Mouse (Mus musculus) heart, embryonic 14.5 days (tissue): ENCODE measurements at regions not wholly inside any gene's neighbourhood (a gene's known extent, or its start where the extent isn't known, plus 50 kb on each side); places are given as distances from the start of the nearest gene placed in this dataset. TPM values are rescaled to one million over a fixed set of nuclear protein-coding genes. Genes with fewer than 3 reads are reported as not detected.

ENCODE experiments used
- ATAC-seq: fragments of 200-750 bp; cut with Nextera tagmentation; 2 replicates; pipeline ENCODE4 v1.8.0; 2017; ENCODE audit warnings: low read depth, moderate TSS enrichment; ENCODE audit not compliant: insufficient number of reproducible peaks, insufficient read depth, low FRiP score
- H3K27ac ChIP-seq, 2 experiments: fragments of 200-500 bp in 1 of 2; fragments of 300-500 bp in 1 of 2; sonication (generic) in 1 of 2; replicated peaks in 1 of 2; 2 replicates each; pipeline ENCODE4 v1.5.1; 2012 to 2014; ENCODE audit warnings: low read depth in 2 of 2, low read length in 2 of 2, control low read depth in 1 of 2, mild to moderate bottlenecking in 1 of 2, mixed read lengths in 1 of 2; ENCODE audit not compliant: control insufficient read depth in 1 of 2, insufficient read depth in 1 of 2
- H3K27me3 ChIP-seq: fragments of 300-500 bp; sonication (generic); 2 replicates; pipeline ENCODE4 v1.6.1; 2014; ENCODE audit warnings: mild to moderate bottlenecking, low read length, control low read depth; ENCODE audit not compliant: control insufficient read depth, insufficient read depth
- H3K36me3 ChIP-seq: fragments of 300-500 bp; sonication (generic); 2 replicates; pipeline ENCODE4 v1.6.1; 2014; ENCODE audit warnings: mild to moderate bottlenecking, control low read depth, low read length, mixed read lengths; ENCODE audit not compliant: control insufficient read depth, insufficient read depth
- H3K4me1 ChIP-seq, 2 experiments: fragments of 200-500 bp in 1 of 2; fragments of 300-500 bp in 1 of 2; sonication (generic) in 1 of 2; 2 replicates each; pipeline ENCODE4 v1.6.1; 2012 to 2014; ENCODE audit warnings: low read length in 2 of 2, control low read depth in 1 of 2, mixed read lengths in 1 of 2; ENCODE audit not compliant: control insufficient read depth in 2 of 2, insufficient read depth in 2 of 2
- H3K4me2 ChIP-seq: fragments of 300-500 bp; sonication (generic); 2 replicates; pipeline ENCODE4 v1.6.1; 2014; ENCODE audit warnings: mild to moderate bottlenecking, low read length
- H3K4me3 ChIP-seq, 2 experiments: fragments of 200-500 bp in 1 of 2; fragments of 300-500 bp in 1 of 2; sonication (generic) in 1 of 2; 2 replicates each; pipeline ENCODE4 v1.5.1; 2012 to 2014; ENCODE audit warnings: low read length in 2 of 2, mild to moderate bottlenecking in 2 of 2, control low read depth in 1 of 2, low read depth in 1 of 2, moderate library complexity in 1 of 2; ENCODE audit not compliant: control insufficient read depth in 1 of 2, insufficient read depth in 1 of 2
- H3K9ac ChIP-seq: fragments of 300-500 bp; sonication (generic); 2 replicates; pipeline ENCODE4 v1.6.1; 2014; ENCODE audit warnings: mild to moderate bottlenecking, low read length
- H3K9me3 ChIP-seq: fragments of 300-500 bp; sonication (generic); 2 replicates; pipeline ENCODE4 v1.6.1; 2016; ENCODE audit warnings: low read length, control low read depth; ENCODE audit not compliant: control insufficient read depth
- WGBS: fragments of 180-500 bp; shearing (Covaris S2); extraction: QIAGEN DNeasy Blood & Tissue Kit; methylation state at CpG from one replicate; pipeline ENCODE4 v1.1.7; 2014; 5-methylcytosine and 5-hydroxymethylcytosine counted together
- microRNA-seq: library from miRNA; unstranded; fragments of <30 nt; microRNA quantifications from one replicate; pipeline ENCODE4, GENCODE M21; 2016

DNA sequence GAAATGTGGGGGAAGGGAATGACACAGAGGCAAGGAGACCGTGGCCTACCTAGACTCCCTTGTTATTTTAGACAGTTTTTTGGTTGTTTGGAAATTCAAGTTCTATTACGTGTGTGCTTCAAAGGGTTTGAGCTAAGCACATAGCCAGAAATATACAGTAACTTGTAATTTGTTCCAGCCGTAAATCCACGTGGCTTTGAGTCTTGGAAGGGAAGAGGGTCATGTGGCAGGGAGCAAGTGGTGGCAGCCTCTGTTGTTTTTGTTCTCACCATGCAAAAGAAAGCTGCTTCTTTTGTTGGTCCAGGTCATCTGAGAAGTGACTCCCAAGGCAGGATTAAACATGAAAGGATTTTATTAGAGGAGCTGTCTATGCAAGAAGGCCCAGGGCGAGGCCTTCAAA, 153.1 kb downstream of the Snx13 start:
- WGBS, result 84% methylated on average over 5 of the region's 5 CpGs
- H3K4me1 ChIP-seq, result no peaks in the 10 kb centered on the region
- no peaks in the 10 kb centered on the region for H3K36me3 ChIP-seq
- H3K27me3 ChIP-seq, result no peaks in the 10 kb centered on the region
- H3K9me3 ChIP-seq, result no peaks in the 10 kb centered on the region
- no peak overlapping the region for H3K4me3 ChIP-seq
- no peak overlapping the region for H3K9ac ChIP-seq
- ATAC-seq, result no peak
- H3K4me2 ChIP-seq, result no peak overlapping the region
- no peak overlapping the region for H3K27ac ChIP-seq

Small RNAs in the stretch of these regions (microRNA-seq; reads per million reads assigned to microRNA genes)
- not detected for gene Gm44396
